Mouse (Mus musculus): Measurements from ENCODE around the gene Prelid3b. TPM values are rescaled to one million over a fixed set of nuclear protein-coding genes. Genes with fewer than 3 reads are reported as not detected.

Prelid3b gene
- polyA plus RNA-seq, 1 experiment from 2014 or later = 114 TPM

- H3K9me3 ChIP-seq (ENCODE audit: control insufficient read depth, low read length) = no peaks in the 10 kb centered on the region
- H3K27ac ChIP-seq (ENCODE audit: low read depth) = no peak overlapping the region
- H3K27me3 ChIP-seq (replicated peaks; ENCODE audit: control insufficient read depth, insufficient read depth, low read length) = no peaks in the 10 kb centered on the region
- ATAC-seq (replicated peaks; ENCODE audit: low FRiP score, low TSS enrichment, low read depth) (no peak), DNase-seq (ENCODE audit: low spot score) (no peak)
- H3K4me3 ChIP-seq (ENCODE audit: low read depth, low read length) = no peak overlapping the region
- peaks cover 15% of the 10 kb centered on the region for H3K4me1 ChIP-seq (replicated peaks; ENCODE audit: control insufficient read depth, insufficient read depth, low read length)
- no peak overlapping the region; the same call in 1 of the 2 replicates for H3K9ac ChIP-seq (ENCODE audit: low read length)
- peak overlapping the region; percentile 82; the same call in 1 of the 2 replicates for H3K4me2 ChIP-seq (ENCODE audit: low read length)
- H3K36me3 ChIP-seq (ENCODE audit: control insufficient read depth, insufficient read depth, low read length) = peaks cover 8% of the 10 kb centered on the region; the same call in 1 of the 2 replicates
- 61% methylated on average over 5 of the region's 5 CpGs for WGBS
Observed at GRCm38 (mm10) chr2:174439450-174439838, 33.4 kb downstream of the Prelid3b start.

DNA sequence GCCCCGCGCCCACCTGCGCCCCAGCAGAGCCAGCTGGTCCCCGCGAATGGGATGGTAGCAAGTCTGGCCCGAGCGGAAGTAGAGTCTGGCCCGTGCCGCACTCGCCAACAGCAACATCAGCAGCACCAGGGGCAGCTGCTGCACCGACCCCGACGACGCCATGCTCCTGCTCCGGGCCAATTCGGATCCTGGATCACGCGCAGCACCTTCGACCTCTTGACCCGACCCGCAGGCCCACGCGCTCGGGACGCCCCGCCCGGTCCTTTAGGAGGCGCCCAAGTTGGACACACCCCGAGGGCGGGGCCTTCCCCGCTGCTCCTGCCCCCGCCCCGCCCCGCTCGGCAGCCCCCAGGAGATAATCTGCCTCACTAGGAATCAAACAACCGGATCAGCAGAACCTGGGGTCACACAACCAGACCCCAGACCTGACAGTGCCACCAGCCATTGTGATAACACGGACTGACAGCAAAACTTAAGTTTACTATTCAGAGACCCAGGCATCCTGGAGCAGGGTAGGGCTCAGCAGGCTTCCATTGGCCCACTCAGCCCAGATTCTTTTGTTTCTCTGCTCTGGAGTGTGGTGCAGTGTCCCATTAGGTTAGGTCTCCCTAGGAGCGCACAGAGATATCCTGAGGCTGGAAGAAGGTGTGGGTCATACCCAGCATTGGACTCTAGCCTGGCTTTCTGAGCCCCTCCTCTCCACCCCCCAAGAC lies 34.0 kb downstream of the Prelid3b start, which contains the start of gene Ctsz:
TSS of gene Ctsz (minus strand) at position 303 of the 713 bp plus-strand sequence.
- H3K4me2 ChIP-seq (ENCODE audit: low read length) = peak within 1 kb of the TSS; percentile 82
- H3K27me3 ChIP-seq (replicated peaks; ENCODE audit: control insufficient read depth, insufficient read depth, low read length) = no peaks in the 10 kb centered on the region
- peak; percentile 76 for ATAC-seq (replicated peaks; ENCODE audit: low FRiP score, low TSS enrichment, low read depth)
- H3K27ac ChIP-seq (ENCODE audit: low read depth) = peak within 1 kb of the TSS; percentile 10; the same call in 1 of the 2 replicates
- WGBS = 2% methylated on average over 38 of the region's 38 CpGs
- peak within 1 kb of the TSS; percentile 38 for H3K9ac ChIP-seq (ENCODE audit: low read length)
- DNase-seq (ENCODE audit: low spot score) = peak; percentile 85
- H3K9me3 ChIP-seq (ENCODE audit: control insufficient read depth, low read length) = no peaks in the 10 kb centered on the region
- H3K4me1 ChIP-seq (replicated peaks; ENCODE audit: control insufficient read depth, insufficient read depth, low read length) = peaks cover 15% of the 10 kb centered on the region
- H3K4me3 ChIP-seq (ENCODE audit: low read depth, low read length) = peak within 1 kb of the TSS; percentile 58
- peaks cover 8% of the 10 kb centered on the region; the same call in 1 of the 2 replicates for H3K36me3 ChIP-seq (ENCODE audit: control insufficient read depth, insufficient read depth, low read length)

- H3K27me3 ChIP-seq (replicated peaks; ENCODE audit: control insufficient read depth, insufficient read depth, low read length) = no peaks in the 10 kb centered on the region
- ATAC-seq (replicated peaks; ENCODE audit: low FRiP score, low TSS enrichment, low read depth) (no peak), DNase-seq (ENCODE audit: low spot score) (no peak)
- 68% methylated on average over 11 of the region's 11 CpGs for WGBS
- peak overlapping the region; percentile 10; the same call in 1 of the 2 replicates for H3K27ac ChIP-seq (ENCODE audit: low read depth)
- peak overlapping the region; percentile 58 for H3K4me3 ChIP-seq (ENCODE audit: low read depth, low read length)
- H3K9ac ChIP-seq (ENCODE audit: low read length) = peak overlapping the region; percentile 38
- peaks cover 13% of the 10 kb centered on the region; the same call in 1 of the 2 replicates for H3K36me3 ChIP-seq (ENCODE audit: control insufficient read depth, insufficient read depth, low read length)
- peaks cover 15% of the 10 kb centered on the region for H3K4me1 ChIP-seq (replicated peaks; ENCODE audit: control insufficient read depth, insufficient read depth, low read length)
- peak overlapping the region; percentile 82 for H3K4me2 ChIP-seq (ENCODE audit: low read length)
- no peaks in the 10 kb centered on the region for H3K9me3 ChIP-seq (ENCODE audit: control insufficient read depth, low read length)
Observed at GRCm38 (mm10) chr2:174438181-174438580, 34.7 kb downstream of the Prelid3b start.

- no peak for ATAC-seq (replicated peaks; ENCODE audit: low FRiP score, low TSS enrichment, low read depth)
- Histone ChIP-seq H3K4me1 (replicated peaks; ENCODE audit: control insufficient read depth, insufficient read depth, low read length) (peaks cover 15% of the 10 kb centered on the region), H3K27ac (ENCODE audit: low read depth) (no peak overlapping the region)
Observed at GRCm38 (mm10) chr2:174437697-174437982, 35.2 kb downstream of the Prelid3b start.

DNA sequence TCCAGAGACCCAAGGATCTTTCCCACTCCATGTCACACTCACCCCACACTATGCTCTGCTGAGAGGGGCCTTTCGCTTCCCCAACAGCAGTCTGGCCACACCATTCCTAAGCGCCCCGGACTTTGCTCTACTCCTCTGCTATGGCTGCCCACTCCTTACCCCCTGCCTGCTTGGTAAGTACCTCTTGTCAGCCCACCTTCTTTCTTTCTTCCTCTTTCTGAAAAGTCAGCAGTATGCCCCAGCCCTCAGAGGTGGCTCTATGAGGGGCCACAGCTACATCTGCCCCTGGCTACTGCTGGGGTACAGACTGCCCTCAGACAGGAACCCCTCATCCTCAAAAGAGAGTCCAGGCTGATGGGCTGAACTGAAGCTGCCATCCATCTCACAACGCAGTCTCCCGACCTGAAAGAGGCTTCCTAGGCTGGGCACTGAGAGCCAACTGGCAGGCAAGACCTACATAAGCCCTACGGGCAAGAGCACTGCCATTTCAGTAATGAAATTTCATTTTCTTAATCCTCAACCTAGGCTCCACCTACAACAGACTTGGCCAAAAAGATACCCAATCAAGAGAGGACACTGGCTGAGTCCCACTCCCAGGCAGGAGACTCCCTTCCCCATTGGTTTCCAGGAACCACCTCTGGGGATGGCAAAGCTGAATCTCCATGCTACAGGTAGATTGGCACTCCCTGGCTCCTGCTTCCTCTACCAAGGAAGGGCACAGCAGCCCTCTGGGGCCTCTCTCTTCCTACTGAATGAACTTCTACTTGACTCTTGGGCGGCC lies 35.8 kb downstream of the Prelid3b start:
- Histone ChIP-seq H3K4me3 (ENCODE audit: low read depth, low read length) (no peak overlapping the region), H3K27ac (ENCODE audit: low read depth) (no peak overlapping the region), H3K9ac (ENCODE audit: low read length) (no peak overlapping the region), H3K36me3 (ENCODE audit: control insufficient read depth, insufficient read depth, low read length) (peaks cover 18% of the 10 kb centered on the region; the same call in 1 of the 2 replicates), H3K27me3 (replicated peaks; ENCODE audit: control insufficient read depth, insufficient read depth, low read length) (no peaks in the 10 kb centered on the region), H3K9me3 (ENCODE audit: control insufficient read depth, low read length) (no peaks in the 10 kb centered on the region), H3K4me2 (ENCODE audit: low read length) (no peak overlapping the region), H3K4me1 (replicated peaks; ENCODE audit: control insufficient read depth, insufficient read depth, low read length) (peaks cover 15% of the 10 kb centered on the region)
- no peak for ATAC-seq (replicated peaks; ENCODE audit: low FRiP score, low TSS enrichment, low read depth)
- 94% methylated on average over 7 of the region's 7 CpGs for WGBS
- no peak for DNase-seq (ENCODE audit: low spot score)

More at GRCm38 (mm10) chr2:174437697-174437982, 35.2 kb downstream of the Prelid3b start:
- Histone ChIP-seq H3K9ac (ENCODE audit: low read length) (no peak overlapping the region), H3K4me2 (ENCODE audit: low read length) (peak overlapping the region; percentile 82), H3K36me3 (ENCODE audit: control insufficient read depth, insufficient read depth, low read length) (peaks cover 16% of the 10 kb centered on the region; the same call in 1 of the 2 replicates), H3K4me3 (ENCODE audit: low read depth, low read length) (peak overlapping the region; percentile 58; the same call in 1 of the 2 replicates), H3K9me3 (ENCODE audit: control insufficient read depth, low read length) (no peaks in the 10 kb centered on the region), H3K27me3 (replicated peaks; ENCODE audit: control insufficient read depth, insufficient read depth, low read length) (no peaks in the 10 kb centered on the region)
- no peak for DNase-seq (ENCODE audit: low spot score)
- 96% methylated on average over 4 of the region's 4 CpGs for WGBS

DNA sequence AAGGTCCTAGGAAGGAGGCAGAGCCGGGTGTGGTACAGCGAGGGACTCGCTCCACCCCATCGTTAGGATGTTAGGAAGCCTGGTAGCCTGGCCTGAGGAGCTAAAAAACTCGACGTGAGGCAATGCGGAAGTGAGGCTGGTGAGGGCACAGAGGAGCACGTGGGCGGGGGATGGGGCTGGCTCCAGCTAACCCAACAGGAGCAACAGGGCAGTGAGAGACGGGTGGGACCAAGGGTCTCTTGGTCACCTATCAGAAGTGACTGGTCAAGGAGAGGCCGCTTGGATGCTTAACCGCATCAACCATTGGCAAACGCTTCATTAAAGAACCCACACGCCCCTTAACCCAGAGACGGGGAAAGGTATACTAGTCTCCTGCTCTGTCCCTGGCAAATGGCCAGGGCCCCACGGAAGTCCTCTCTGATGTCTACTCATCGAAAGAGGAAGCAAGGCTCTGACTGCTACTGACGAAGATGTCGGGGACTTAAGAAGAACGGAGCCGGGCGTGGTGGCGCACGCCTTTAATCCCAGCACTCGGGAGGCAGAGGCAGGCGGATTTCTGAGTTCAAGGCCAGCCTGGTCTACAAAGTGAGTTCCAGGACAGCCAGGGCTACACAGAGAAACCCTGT lies 36.7 kb downstream of the Prelid3b start:
- Histone ChIP-seq H3K4me3 (ENCODE audit: low read depth, low read length) (no peak overlapping the region), H3K4me1 (replicated peaks; ENCODE audit: control insufficient read depth, insufficient read depth, low read length) (peaks cover 15% of the 10 kb centered on the region), H3K9me3 (ENCODE audit: control insufficient read depth, low read length) (no peaks in the 10 kb centered on the region), H3K9ac (ENCODE audit: low read length) (no peak overlapping the region), H3K27ac (ENCODE audit: low read depth) (no peak overlapping the region), H3K27me3 (replicated peaks; ENCODE audit: control insufficient read depth, insufficient read depth, low read length) (no peaks in the 10 kb centered on the region), H3K4me2 (ENCODE audit: low read length) (no peak overlapping the region), H3K36me3 (ENCODE audit: control insufficient read depth, insufficient read depth, low read length) (peaks cover 23% of the 10 kb centered on the region)
- DNase-seq (ENCODE audit: low spot score) (no peak), ATAC-seq (replicated peaks; ENCODE audit: low FRiP score, low TSS enrichment, low read depth) (no peak)
- 88% methylated on average over 25 of the region's 26 CpGs for WGBS

- Histone ChIP-seq H3K9me3 (ENCODE audit: control insufficient read depth, low read length) (no peaks in the 10 kb centered on the region), H3K4me2 (ENCODE audit: low read length) (no peak overlapping the region), H3K4me3 (ENCODE audit: low read depth, low read length) (no peak overlapping the region), H3K9ac (ENCODE audit: low read length) (no peak overlapping the region), H3K27ac (ENCODE audit: low read depth) (no peak overlapping the region), H3K4me1 (replicated peaks; ENCODE audit: control insufficient read depth, insufficient read depth, low read length) (peaks cover 15% of the 10 kb centered on the region), H3K27me3 (replicated peaks; ENCODE audit: control insufficient read depth, insufficient read depth, low read length) (no peaks in the 10 kb centered on the region), H3K36me3 (ENCODE audit: control insufficient read depth, insufficient read depth, low read length) (peaks cover 23% of the 10 kb centered on the region)
- no peak for ATAC-seq (replicated peaks; ENCODE audit: low FRiP score, low TSS enrichment, low read depth)
- 96% methylated on average over 9 of the region's 9 CpGs for WGBS
- no peak for DNase-seq (ENCODE audit: low spot score)
Observed at GRCm38 (mm10) chr2:174434943-174435342, 37.9 kb downstream of the Prelid3b start.

DNA sequence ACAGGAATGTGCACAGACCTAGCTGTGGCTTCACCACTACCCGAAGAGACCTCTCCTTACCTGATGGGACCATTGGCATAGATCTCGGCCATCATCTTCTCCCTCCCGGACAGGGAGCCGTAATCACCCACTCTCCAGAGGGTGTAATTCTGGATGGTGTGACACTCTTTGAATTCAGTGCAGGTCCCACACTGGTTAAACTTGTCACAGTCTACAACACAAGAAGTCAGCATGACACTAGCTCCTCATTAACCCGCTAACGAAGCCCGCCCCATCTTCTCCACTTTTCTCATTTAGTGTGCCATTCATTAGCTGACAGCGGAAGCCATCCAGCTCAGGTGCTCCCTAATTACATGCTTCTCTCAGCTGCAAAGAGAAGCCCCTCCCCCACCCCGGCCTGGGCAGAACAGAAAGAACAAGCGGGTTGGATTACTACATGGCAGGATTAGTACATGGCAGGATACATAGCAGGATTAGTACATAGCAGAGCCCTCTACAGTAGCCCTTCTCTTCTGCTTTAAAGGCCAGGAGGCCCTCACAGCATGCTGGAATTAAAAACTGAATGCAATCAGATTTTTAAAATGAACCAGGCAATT lies 43.8 kb downstream of the Prelid3b start:
- H3K9me3 ChIP-seq (ENCODE audit: control insufficient read depth, low read length) = no peaks in the 10 kb centered on the region
- no peak overlapping the region for H3K27ac ChIP-seq (ENCODE audit: low read depth)
- H3K27me3 ChIP-seq (replicated peaks; ENCODE audit: control insufficient read depth, insufficient read depth, low read length) = no peaks in the 10 kb centered on the region
- H3K4me1 ChIP-seq (replicated peaks; ENCODE audit: control insufficient read depth, insufficient read depth, low read length) = no peaks in the 10 kb centered on the region
- peaks cover 69% of the 10 kb centered on the region for H3K36me3 ChIP-seq (ENCODE audit: control insufficient read depth, insufficient read depth, low read length)
- ATAC-seq (replicated peaks; ENCODE audit: low FRiP score, low TSS enrichment, low read depth) (no peak), DNase-seq (ENCODE audit: low spot score) (no peak)
- WGBS = 87% methylated on average over 10 of the region's 10 CpGs
- no peak overlapping the region for H3K4me2 ChIP-seq (ENCODE audit: low read length)
- no peak overlapping the region for H3K9ac ChIP-seq (ENCODE audit: low read length)
- no peak overlapping the region for H3K4me3 ChIP-seq (ENCODE audit: low read depth, low read length)
